Mouse (Mus musculus) spleen, adult 2 months (tissue): ENCODE measurements around the gene Mrvi1.

Experiments used
- CTCF ChIP-seq: fragments of 200-500 bp; IDR thresholded peaks from 2 replicates; pipeline ENCODE4 v1.5.1; 2011; ENCODE audit warnings: mild to moderate bottlenecking, inconsistent platforms; ENCODE audit not compliant: insufficient read depth, insufficient read length, insufficient replicate concordance; ENCODE audit errors: extremely low read depth
- POLR2A ChIP-seq: fragments of 200-500 bp; IDR thresholded peaks from 2 replicates; pipeline ENCODE4 v1.6.1; 2011; ENCODE audit warnings: low read depth, low read length, inconsistent platforms

- TF ChIP-seq POLR2A (no peak), CTCF (no peak)
Measured at GRCm38 (mm10) chr7:110834522-110834921, 147.7 kb downstream of the Mrvi1 start.
